ENCODE assay signal across 15 mouse cellular contexts in the genomic region with DNA sequence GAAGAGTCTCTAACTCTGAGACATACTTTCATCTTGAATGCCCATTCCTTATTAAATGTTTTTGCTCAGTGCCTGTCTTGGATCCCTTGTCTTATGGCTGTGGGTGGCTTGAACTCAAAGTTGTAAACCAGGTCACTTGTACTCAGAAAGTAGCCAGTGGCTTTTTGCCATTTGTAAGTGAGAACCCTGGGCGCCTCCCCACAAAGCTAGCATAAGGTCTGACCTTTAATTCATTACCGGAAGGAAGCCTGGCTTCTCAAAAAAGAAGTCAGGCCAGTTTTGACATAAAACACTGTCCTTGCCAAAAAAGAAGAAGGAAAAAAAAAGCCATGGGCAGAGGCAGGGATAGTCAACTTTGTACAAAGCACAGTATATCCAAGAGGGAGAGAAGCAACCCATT.
DNase-seq lines count a peak whose midpoint lies in the region; ATAC-seq lines count a peak whose summit lies in the region.
"Had no signal": no experiment of that assay in that cellular context is flagged by ENCODE, and none has a peak within 500 bp of the region (broad histone marks: within the 10 kb centered on the region; RNA-seq: fewer than 3 reads in every experiment).

No protein-coding gene starts in this region.

- no peak overlapping the region for H3K9ac ChIP-seq in hindbrain, embryonic 15.5 days
- H3K9ac ChIP-seq in hindbrain, embryonic 11.5 days (ENCODE audit: low read depth, low read length): no peak overlapping the region
- H3K9ac ChIP-seq: forebrain, embryonic 15.5 days; lung, embryonic 15.5 days had no signal

- no peak overlapping the region for H3K4me3 ChIP-seq in hindbrain, embryonic 15.5 days
- H3K4me3 ChIP-seq in hindbrain, embryonic 11.5 days (ENCODE audit: low read depth, low read length): no peak overlapping the region
- H3K4me3 ChIP-seq: forebrain, embryonic 15.5 days; lung, embryonic 15.5 days had no signal

- intact Hi-C loops in heart, postnatal 36 days (cut with DNase I): no loop called here

- WGBS in hindbrain, embryonic 15.5 days: 61% methylated on average over 2 of the region's 2 CpGs
- WGBS in hindbrain, embryonic 11.5 days: 77% methylated on average over 2 of the region's 2 CpGs

- no peak for ATAC-seq in hindbrain, embryonic 15.5 days (ENCODE audit: low FRiP score, low read depth)
- no peak for ATAC-seq in hindbrain, embryonic 11.5 days (ENCODE audit: low FRiP score)
- peak; percentile 16; the same call in 1 of the 2 replicates for ATAC-seq in megakaryocyte progenitor cell, adult 5-6 weeks (replicated peaks; ENCODE audit: poor library complexity)
- ATAC-seq: forebrain, embryonic 15.5 days; inflammation-experienced regulatory T-cells, adult 6 months had no signal

- no peaks in the 10 kb centered on the region for H3K27me3 ChIP-seq in hindbrain, embryonic 15.5 days
- H3K27me3 ChIP-seq in hindbrain, embryonic 11.5 days (ENCODE audit: control insufficient read depth, insufficient read depth, low read length): no peaks in the 10 kb centered on the region
- H3K27me3 ChIP-seq: forebrain, embryonic 15.5 days; lung, embryonic 15.5 days had no signal

- H3K36me3 ChIP-seq in hindbrain, embryonic 15.5 days: no peaks in the 10 kb centered on the region
- H3K36me3 ChIP-seq in hindbrain, embryonic 11.5 days (ENCODE audit: control insufficient read depth, insufficient read depth, low read length): no peaks in the 10 kb centered on the region
- H3K36me3 ChIP-seq: forebrain, embryonic 15.5 days; lung, embryonic 15.5 days had no signal

- 0 out of 2 replicates have a peak, but pooled peaks cover 3% of the 10 kb centered on the region for H3K4me1 ChIP-seq in hindbrain, embryonic 15.5 days (replicated peaks)
- no peaks in the 10 kb centered on the region for H3K4me1 ChIP-seq in hindbrain, embryonic 11.5 days (replicated peaks; ENCODE audit: control insufficient read depth, insufficient read depth, low read length)
- H3K4me1 ChIP-seq: lung, embryonic 15.5 days had no signal

- DNase-seq in hindbrain, embryonic 11.5 days (ENCODE audit: low spot score): no peak
- DNase-seq in kidney, postnatal 14 days: peak; percentile 14
- no peak for DNase-seq in kidney, adult 18-20 months
- peak; percentile 2 for DNase-seq in R1 (ENCODE audit: low read depth, low spot score)
- DNase-seq in heart, postnatal 36 days: no peak
- DNase-seq: adrenal gland, postnatal 10 days; cerebellum, adult 11-12 months; heart, postnatal 10 days; retina, postnatal 1 day; thymus, postnatal 36 days had no signal

- no peaks in the 10 kb centered on the region for H3K9me3 ChIP-seq in hindbrain, embryonic 15.5 days
- no peaks in the 10 kb centered on the region for H3K9me3 ChIP-seq in hindbrain, embryonic 11.5 days (ENCODE audit: control insufficient read depth, low read length)
- H3K9me3 ChIP-seq: forebrain, embryonic 15.5 days; lung, embryonic 15.5 days had no signal

- H3K4me2 ChIP-seq in hindbrain, embryonic 15.5 days: no peak overlapping the region
- H3K4me2 ChIP-seq in hindbrain, embryonic 11.5 days (replicated peaks; ENCODE audit: low read depth, low read length): no peak overlapping the region
- H3K4me2 ChIP-seq: forebrain, embryonic 15.5 days; lung, embryonic 15.5 days had no signal

- 0 out of 2 replicates have a peak overlapping the region, but pooled peaks have one; percentile 8 for H3K27ac ChIP-seq in hindbrain, embryonic 15.5 days (replicated peaks)
- no peak overlapping the region for H3K27ac ChIP-seq in hindbrain, embryonic 11.5 days (ENCODE audit: low read depth, low read length)
- H3K27ac ChIP-seq: forebrain, embryonic 15.5 days; lung, embryonic 15.5 days had no signal

Comparison
In these comparisons a context has a peak if more than half of its experiments do, and no peak if none do; other contexts are left out.
1. DNase-seq: peak in kidney, postnatal 14 days (single experiment) and R1 (single experiment); none in hindbrain, embryonic 11.5 days (single experiment), kidney, adult 18-20 months (single experiment) and heart, postnatal 36 days (0 of 2).